Mouse (Mus musculus): Measurements from ENCODE around the gene Uqcr10.

The Uqcr10 gene

DNA sequence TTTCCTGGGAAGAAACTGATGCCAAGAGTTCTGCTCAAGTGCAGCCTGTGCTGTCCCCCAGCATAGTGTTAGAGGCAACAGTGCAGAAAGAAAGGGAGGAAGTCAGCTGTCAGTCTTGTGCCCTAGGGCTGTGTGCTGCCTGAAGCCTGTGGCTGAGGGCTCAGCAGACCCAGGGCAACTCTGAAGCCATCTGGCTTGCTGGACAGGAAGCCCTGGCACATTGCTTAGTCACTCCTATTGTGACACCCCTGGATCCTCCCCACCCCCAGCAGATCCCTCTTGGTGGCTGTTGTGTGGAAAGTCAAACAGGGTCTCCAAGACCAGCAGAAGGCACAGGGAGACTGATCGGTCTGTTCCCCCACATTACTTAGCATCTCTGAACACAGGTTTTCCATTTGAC lies 29.5 kb downstream of the Uqcr10 start:
- no peak for DNase-seq

DNA sequence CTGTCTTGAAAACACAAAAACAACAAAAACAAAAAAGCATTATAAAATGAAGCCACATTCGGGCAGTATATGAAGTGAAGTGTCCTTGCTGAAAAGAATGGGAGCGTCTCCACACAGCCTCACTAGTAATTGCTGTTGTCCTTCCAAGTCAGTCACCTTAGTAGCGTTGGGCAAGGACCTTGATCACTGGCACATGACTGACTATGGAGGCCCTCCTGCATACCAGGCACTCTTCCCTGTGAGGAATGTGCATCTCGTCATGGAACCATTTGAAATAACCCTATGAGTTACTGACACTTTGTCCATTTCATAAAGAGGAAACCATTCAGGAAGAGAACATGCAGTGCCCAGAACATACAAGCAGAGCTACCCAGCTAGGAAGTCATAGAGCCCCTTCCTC lies 32.4 kb downstream of the Uqcr10 start:
- DNase-seq = no peak

DNA sequence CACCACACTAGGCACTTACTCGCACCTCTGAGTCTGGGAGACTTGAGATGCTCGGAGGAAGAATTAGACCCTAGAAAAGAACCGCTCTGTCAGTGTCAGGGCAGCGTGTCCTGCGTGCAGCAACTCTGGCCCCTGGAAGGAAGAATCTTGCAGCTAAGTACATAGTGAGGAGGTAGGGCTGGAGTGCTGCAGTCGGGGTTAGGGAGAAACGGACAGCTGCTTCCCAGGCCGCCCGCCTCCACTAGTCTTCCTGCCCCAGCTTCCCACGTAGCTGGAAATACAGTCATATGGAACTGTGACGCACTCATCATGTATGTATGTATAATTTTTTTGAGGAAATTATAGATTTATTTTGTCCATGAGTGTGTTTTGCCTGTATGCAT lies 41.7 kb downstream of the Uqcr10 start:
- no peak for DNase-seq

DNA sequence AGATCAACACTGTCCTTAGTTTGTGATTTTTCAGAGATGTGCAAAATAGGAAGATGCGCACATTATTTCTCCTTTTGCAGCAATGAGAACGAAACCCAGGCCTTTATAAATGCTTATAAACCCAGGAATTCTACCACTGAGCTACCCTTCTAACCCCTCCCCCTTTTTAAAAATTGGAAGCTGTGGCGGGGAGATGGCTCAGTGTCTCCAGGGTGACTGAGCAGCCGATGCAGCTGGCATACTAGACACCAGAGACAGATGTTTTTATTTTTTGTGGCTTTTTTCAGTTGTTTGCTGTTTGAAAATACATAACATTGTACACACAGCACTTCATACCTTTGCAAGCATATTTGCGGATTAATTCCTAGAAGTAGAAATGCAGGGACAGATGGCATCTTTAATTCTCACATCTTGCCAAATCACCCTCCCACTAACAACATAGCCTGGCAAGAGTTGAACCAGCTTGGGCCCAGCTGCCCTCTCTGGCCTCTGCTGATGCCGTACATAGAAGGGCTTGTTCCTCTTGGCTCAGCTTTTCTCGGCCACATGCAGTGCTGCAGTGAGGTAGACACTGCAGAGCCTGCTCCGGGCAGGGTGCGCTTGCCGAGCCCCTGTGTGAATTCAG lies 42.2 kb downstream of the Uqcr10 start:
- DNase-seq = no peak

DNA sequence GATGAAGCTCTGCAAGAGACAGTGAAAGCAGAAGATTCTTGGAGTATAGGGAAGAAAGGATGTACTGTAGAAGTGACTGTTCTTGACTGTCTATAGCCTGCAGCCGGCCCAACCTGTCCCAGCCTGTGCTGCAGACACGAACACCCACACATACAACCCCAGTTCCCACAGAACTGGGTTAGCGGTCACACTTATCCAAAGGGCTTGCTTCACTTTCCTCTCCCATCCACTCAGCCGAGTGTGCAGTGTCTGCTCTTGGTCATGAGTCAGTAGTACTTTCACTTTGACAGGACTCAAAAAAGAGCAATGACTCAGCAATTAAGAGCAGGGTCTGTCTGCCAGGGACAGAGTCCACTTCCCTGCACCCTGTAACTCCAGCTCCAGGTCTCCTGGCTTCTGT lies 42.8 kb downstream of the Uqcr10 start:
- no peak for DNase-seq

DNA sequence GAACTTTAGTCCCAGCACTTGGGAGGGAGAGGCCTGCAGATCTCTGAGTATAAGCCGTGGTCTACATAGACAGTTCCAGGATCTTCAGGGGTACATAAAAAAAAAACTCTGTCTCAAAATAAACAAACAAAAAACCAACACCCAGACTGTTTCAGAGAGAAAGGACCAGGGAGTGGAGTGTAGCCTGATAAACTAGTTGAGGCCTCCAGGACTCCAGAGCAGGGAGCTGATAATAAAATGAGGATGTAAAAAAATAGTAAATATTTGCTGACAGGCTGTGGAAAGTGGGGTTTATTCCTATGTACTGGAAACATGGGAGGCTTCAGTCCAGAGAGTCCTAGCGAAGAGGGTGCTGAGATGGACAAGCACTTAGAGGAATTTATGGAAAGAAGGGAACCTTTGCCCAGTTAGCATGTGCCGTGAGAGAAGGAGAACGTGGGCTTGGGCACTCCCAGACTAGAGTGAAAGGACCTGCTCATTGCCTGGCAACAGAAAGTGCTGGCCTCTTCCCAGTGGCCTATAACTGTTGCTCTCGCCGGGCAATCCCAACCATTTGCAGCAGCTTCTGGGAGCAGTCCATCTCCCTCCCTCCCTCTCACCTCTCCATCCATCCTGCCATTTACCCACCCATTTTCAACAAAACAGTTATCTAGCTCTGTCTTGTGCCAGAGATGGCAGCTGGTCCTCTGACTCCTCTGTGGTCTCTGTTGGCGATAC lies 43.7 kb downstream of the Uqcr10 start:
- DNase-seq = no peak

DNA sequence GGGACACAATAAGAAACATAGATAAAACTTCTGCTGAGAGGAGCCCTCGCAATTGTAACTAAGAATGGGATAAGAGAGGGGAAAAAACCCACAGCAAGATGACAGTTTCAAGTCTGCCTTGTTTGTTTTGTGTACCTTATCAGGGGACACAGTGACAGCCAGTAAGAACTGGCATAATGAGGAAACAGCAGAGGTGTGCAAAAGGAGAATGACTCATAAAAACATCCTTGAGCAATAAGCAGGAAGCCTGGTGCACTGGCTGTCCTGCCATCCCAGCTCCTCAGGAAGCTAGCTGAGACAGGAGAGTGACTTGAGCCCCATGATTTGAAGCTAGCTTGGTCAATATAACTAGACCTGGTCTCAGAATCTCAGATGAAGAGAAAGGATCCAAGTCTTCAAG lies 44.3 kb downstream of the Uqcr10 start:
- no peak for DNase-seq

Data from thymus, postnatal 36 days (tissue).